Mouse (Mus musculus) lung, postnatal 0 days (tissue): ENCODE results near the gene Hist3h2a.

Experiments used
- CTCF ChIP-seq: IDR thresholded peaks from 2 replicates; pipeline ENCODE4 v1.5.1; 2016; ENCODE audit warnings: antibody characterized with exemption, mild to moderate bottlenecking
- EP300 ChIP-seq: IDR thresholded peaks from 2 replicates; pipeline ENCODE4 v1.6.1; 2016; ENCODE audit warnings: antibody characterized with exemption, mild to moderate bottlenecking, control low read depth

GRCm38 (mm10) chr11:58981541-58982447 is 27.3 kb downstream of the Hist3h2a start:
- TF ChIP-seq CTCF (peak; percentile 70), EP300 (no peak)
